Mouse (Mus musculus) spleen, adult 2 months (tissue): ENCODE measurements around the gene Ccdc89.

ENCODE experiments used
- CTCF ChIP-seq: fragments of 200-500 bp; IDR thresholded peaks from 2 replicates; pipeline ENCODE4 v1.5.1; 2011; ENCODE audit warnings: mild to moderate bottlenecking, inconsistent platforms; ENCODE audit not compliant: insufficient read depth, insufficient read length, insufficient replicate concordance; ENCODE audit errors: extremely low read depth
- POLR2A ChIP-seq: fragments of 200-500 bp; IDR thresholded peaks from 2 replicates; pipeline ENCODE4 v1.6.1; 2011; ENCODE audit warnings: low read depth, low read length, inconsistent platforms

DNA sequence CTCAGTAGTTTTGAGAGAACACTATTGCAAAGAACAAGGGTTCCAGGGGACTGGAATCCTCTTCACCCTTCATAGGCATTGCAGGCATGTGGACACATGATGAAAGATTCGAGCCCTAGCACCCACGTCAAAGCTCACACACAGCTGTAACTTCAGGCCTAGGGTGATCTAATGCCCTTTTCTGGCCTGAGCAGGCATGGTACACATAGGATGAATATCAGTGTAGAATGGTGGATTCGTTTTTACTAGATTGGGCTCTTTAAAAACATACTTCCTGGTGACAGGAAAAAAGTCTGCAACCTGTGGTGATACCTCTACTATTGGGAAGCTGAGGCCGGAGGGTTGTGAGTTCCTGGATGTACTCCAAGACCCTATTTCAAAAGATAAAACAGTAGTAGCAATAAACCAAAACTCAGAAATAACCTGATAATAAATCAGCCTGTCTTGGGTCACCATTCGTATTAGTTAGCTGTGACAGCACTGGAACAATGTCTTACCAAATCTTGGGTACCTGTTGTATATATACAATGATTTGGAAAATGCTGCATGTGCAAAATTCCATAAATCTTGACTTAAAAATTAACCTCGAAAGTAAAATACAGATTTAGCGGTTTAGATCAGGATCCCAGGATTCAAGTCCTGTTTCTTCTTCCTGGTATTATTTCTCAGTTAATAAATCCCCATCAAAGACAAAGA is 29.9 kb downstream of the Ccdc89 start:
- no peak for TF ChIP-seq CTCF
- TF ChIP-seq POLR2A, result no peak
